Mouse (Mus musculus): ENCODE data around the gene Idua. TPM values are rescaled to one million over a fixed set of nuclear protein-coding genes. Genes with fewer than 3 reads are reported as not detected.

Idua gene
- polyA plus RNA-seq, 1 experiment = 37.1 TPM

- DNase-seq (ENCODE audit: low read depth in 1 of 2, low spot score in 2 of 2) = peak in 1 of 2 experiments; percentile 21
- TF ChIP-seq POLR2A (IDR thresholded peaks at IDR 0.05; ENCODE audit: low read depth, low read length) (no peak), CTCF (IDR thresholded peaks at IDR 0.05; ENCODE audit: extremely low read depth, insufficient read depth, insufficient read length, insufficient replicate concordance) (no peak)
- H3K4me1 ChIP-seq (ENCODE audit: control insufficient read depth, insufficient read depth, insufficient read length) = no peaks in the 10 kb centered on the region; the same call in 1 of the 2 replicates
- no peak overlapping the region for H3K27ac ChIP-seq (ENCODE audit: insufficient read depth, low read length)
- WGBS = under 1% methylated on average over 81 of the region's 99 CpGs
- no peaks in the 10 kb centered on the region for H3K27me3 ChIP-seq (ENCODE audit: control insufficient read depth, insufficient read depth, low read length)
- peak overlapping the region; percentile 66 for H3K4me3 ChIP-seq (ENCODE audit: extremely low read depth, insufficient read depth, insufficient read length)
- H3K36me3 ChIP-seq (ENCODE audit: control insufficient read depth, insufficient read depth, low read length) = no peaks in the 10 kb centered on the region
Measured at GRCm38 (mm10) chr5:108694352-108695261, 34.5 kb downstream of the Idua start.

DNA sequence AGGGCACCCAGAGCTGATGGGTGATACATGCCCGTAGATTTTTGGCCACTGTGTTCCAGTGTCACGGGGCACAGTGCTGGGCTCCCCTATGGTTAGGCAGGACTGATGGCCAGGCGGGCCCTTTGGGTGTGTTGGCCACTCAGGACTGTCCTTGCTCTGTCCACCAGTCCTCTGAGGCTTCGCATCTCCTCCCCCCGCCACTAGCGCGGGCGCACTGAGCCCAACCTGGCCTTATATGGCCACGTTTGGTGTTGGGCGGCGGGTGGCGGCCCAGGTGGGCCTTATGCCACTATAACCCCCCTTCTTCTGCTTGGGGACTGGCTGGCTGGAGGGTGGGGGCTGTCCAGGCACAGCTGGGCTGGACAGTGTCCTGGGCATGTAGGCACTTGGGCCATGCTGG, 35.7 kb downstream of the Idua start:
- no peak for DNase-seq (ENCODE audit: low read depth in 1 of 2, low spot score in 2 of 2)
- TF ChIP-seq POLR2A (IDR thresholded peaks at IDR 0.05; ENCODE audit: low read depth, low read length) (no peak), CTCF (IDR thresholded peaks at IDR 0.05; ENCODE audit: extremely low read depth, insufficient read depth, insufficient read length, insufficient replicate concordance) (no peak)
- Histone ChIP-seq H3K4me1 (ENCODE audit: control insufficient read depth, insufficient read depth, insufficient read length) (no peaks in the 10 kb centered on the region; the same call in 1 of the 2 replicates), H3K27ac (ENCODE audit: insufficient read depth, low read length) (no peak overlapping the region), H3K36me3 (ENCODE audit: control insufficient read depth, insufficient read depth, low read length) (no peaks in the 10 kb centered on the region), H3K27me3 (ENCODE audit: control insufficient read depth, insufficient read depth, low read length) (no peaks in the 10 kb centered on the region), H3K4me3 (ENCODE audit: extremely low read depth, insufficient read depth, insufficient read length) (no peak overlapping the region)
- WGBS = 96% methylated on average over 12 of the region's 12 CpGs

- Histone ChIP-seq H3K36me3 (ENCODE audit: control insufficient read depth, insufficient read depth, low read length) (no peaks in the 10 kb centered on the region), H3K27ac (ENCODE audit: insufficient read depth, low read length) (no peak overlapping the region), H3K27me3 (ENCODE audit: control insufficient read depth, insufficient read depth, low read length) (no peaks in the 10 kb centered on the region), H3K4me3 (ENCODE audit: extremely low read depth, insufficient read depth, insufficient read length) (no peak overlapping the region), H3K4me1 (ENCODE audit: control insufficient read depth, insufficient read depth, insufficient read length) (no peaks in the 10 kb centered on the region; the same call in 1 of the 2 replicates)
- WGBS = 89% methylated on average over 3 of the region's 3 CpGs
- TF ChIP-seq CTCF (IDR thresholded peaks at IDR 0.05; ENCODE audit: extremely low read depth, insufficient read depth, insufficient read length, insufficient replicate concordance) (no peak), POLR2A (IDR thresholded peaks at IDR 0.05; ENCODE audit: low read depth, low read length) (no peak)
- DNase-seq (ENCODE audit: low read depth in 1 of 2, low spot score in 2 of 2) = no peak
Measured at GRCm38 (mm10) chr5:108696542-108696941, 36.4 kb downstream of the Idua start.

- DNase-seq (ENCODE audit: low read depth in 1 of 2, low spot score in 2 of 2) = no peak
- no peaks in the 10 kb centered on the region for H3K36me3 ChIP-seq (ENCODE audit: control insufficient read depth, insufficient read depth, low read length)
- H3K4me3 ChIP-seq (ENCODE audit: extremely low read depth, insufficient read depth, insufficient read length) = no peak overlapping the region
- TF ChIP-seq CTCF (IDR thresholded peaks at IDR 0.05; ENCODE audit: extremely low read depth, insufficient read depth, insufficient read length, insufficient replicate concordance) = no peak
- no peak for TF ChIP-seq POLR2A (IDR thresholded peaks at IDR 0.05; ENCODE audit: low read depth, low read length)
- H3K27me3 ChIP-seq (ENCODE audit: control insufficient read depth, insufficient read depth, low read length) = no peaks in the 10 kb centered on the region
- 93% methylated on average over 4 of the region's 4 CpGs for WGBS
- no peaks in the 10 kb centered on the region; the same call in 1 of the 2 replicates for H3K4me1 ChIP-seq (ENCODE audit: control insufficient read depth, insufficient read depth, insufficient read length)
- no peak overlapping the region for H3K27ac ChIP-seq (ENCODE audit: insufficient read depth, low read length)
Measured at GRCm38 (mm10) chr5:108697341-108697753, 37.2 kb downstream of the Idua start.

- H3K4me1 ChIP-seq (ENCODE audit: control insufficient read depth, insufficient read depth, insufficient read length) = no peaks in the 10 kb centered on the region
- no peaks in the 10 kb centered on the region for H3K36me3 ChIP-seq (ENCODE audit: control insufficient read depth, insufficient read depth, low read length)
- H3K27ac ChIP-seq (ENCODE audit: insufficient read depth, low read length) = no peak overlapping the region
- H3K4me3 ChIP-seq (ENCODE audit: extremely low read depth, insufficient read depth, insufficient read length) = no peak overlapping the region
- TF ChIP-seq CTCF (IDR thresholded peaks at IDR 0.05; ENCODE audit: extremely low read depth, insufficient read depth, insufficient read length, insufficient replicate concordance) (no peak), POLR2A (IDR thresholded peaks at IDR 0.05; ENCODE audit: low read depth, low read length) (no peak)
- no peaks in the 10 kb centered on the region for H3K27me3 ChIP-seq (ENCODE audit: control insufficient read depth, insufficient read depth, low read length)
- no peak for DNase-seq (ENCODE audit: low read depth in 1 of 2, low spot score in 2 of 2)
- WGBS = 88% methylated on average over 3 of the region's 3 CpGs
Measured at GRCm38 (mm10) chr5:108700346-108700745, 40.2 kb downstream of the Idua start.

DNA sequence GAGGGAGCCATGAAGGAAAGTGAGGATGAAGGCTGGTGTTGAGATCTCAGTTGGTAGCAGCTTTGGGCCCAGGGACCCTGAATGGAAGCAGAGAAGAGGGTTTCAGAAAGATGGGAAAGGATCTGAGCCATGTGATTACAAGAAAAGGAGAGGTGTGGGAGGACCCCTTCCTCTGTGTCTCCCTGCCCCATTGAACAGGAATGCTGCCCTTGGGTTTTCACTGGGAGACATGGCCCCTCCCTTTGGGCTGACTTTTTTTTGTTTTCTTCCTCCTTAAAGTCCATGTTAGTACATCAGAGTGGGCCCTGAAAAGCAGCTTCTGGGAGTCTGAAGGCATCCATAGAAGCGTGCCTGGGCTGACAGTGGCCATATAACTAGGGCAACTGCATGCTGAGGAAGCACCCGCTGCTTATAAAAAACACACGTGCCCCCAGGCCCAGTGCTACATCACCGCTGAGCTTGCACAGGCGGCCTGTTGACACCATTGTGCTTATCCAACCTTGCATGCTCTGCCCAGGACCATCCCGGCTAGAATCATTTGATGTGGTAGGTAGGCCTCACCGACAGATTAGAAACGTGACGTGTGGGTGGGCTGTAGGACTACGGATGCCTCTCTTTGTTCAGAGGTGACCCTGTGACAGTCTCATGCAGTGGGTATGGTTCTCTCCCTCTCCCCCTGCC, 41.4 kb downstream of the Idua start:
- no peak overlapping the region for H3K4me3 ChIP-seq (ENCODE audit: extremely low read depth, insufficient read depth, insufficient read length)
- H3K27me3 ChIP-seq (ENCODE audit: control insufficient read depth, insufficient read depth, low read length) = no peaks in the 10 kb centered on the region
- 89% methylated on average over 10 of the region's 10 CpGs for WGBS
- H3K4me1 ChIP-seq (ENCODE audit: control insufficient read depth, insufficient read depth, insufficient read length) = no peaks in the 10 kb centered on the region
- no peak for TF ChIP-seq POLR2A (IDR thresholded peaks at IDR 0.05; ENCODE audit: low read depth, low read length)
- no peak for TF ChIP-seq CTCF (IDR thresholded peaks at IDR 0.05; ENCODE audit: extremely low read depth, insufficient read depth, insufficient read length, insufficient replicate concordance)
- no peak for DNase-seq (ENCODE audit: low read depth in 1 of 2, low spot score in 2 of 2)
- H3K36me3 ChIP-seq (ENCODE audit: control insufficient read depth, insufficient read depth, low read length) = no peaks in the 10 kb centered on the region
- H3K27ac ChIP-seq (ENCODE audit: insufficient read depth, low read length) = no peak overlapping the region
